Mouse (Mus musculus) thymus, postnatal 0 days (tissue): ENCODE measurements at regions not wholly inside any gene's neighbourhood (a gene's known extent, or its start where the extent isn't known, plus 50 kb on each side); places are given as distances from the start of the nearest gene placed in this dataset.

ENCODE experiments used
- DNase-seq: peaks from one replicate; pipeline ENCODE4 v3.0.0-alpha.2; 2015; ENCODE audit warnings: low spot score

DNA sequence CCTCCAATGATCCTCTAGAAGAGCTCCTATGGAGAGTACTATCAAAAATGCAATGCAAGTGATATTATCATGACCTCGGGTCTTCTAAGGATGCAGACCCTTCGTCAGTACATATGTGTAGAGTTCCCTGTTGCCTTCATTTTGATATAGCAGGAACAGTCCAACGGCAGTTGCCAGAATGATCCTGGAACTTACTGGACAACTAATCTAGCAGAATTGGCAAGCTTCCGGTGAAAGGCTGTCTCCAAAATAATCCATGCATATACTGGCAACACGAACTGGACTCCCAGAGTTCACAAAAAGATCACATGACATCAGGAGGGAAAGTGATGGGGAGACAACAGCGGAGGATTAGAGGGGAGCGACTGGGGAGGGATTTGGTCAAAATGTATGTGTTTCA is 253.6 kb upstream of the Mgmt start:
- DNase-seq = no peak

DNA sequence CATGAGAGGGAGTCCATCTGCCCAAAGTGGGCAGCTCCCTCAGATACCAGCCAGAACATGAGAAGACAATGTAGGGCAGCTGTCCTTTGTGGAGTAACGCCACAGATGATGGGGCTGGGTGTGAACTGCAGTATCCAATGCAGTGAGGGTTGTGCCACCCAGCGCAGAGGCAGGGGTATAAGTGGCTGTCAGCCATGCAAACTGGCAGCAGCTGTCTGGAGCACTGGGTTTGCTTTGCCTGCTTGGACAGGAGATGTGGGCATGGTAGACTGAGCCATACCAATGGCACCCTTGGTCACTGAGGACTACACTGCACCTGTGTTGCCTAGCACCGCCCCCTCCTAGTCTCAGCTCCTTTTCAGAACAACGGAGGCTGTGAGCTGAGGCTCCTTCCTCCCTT is 244.6 kb upstream of the Mgmt start:
- DNase-seq = no peak

DNA sequence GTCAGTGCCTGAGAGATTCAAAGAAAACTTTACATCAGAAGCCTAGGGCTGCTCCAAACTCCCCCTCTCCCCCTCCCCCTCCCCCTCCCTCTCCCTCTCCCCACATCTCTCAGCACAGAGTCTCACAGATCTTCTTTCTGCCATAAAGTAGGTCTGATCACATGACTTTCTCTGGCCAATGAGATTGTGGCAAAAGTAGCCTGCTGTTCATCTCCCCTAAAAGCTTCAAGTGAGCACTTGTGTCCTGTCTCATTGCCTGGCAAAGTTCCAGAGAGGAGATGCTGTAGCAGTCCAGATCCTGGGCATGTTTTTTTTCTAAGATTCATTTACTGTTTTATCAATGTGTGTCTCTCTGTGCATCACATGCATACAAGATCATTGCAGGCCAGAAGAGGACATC is 234.5 kb upstream of the Mgmt start:
- no peak for DNase-seq

DNA sequence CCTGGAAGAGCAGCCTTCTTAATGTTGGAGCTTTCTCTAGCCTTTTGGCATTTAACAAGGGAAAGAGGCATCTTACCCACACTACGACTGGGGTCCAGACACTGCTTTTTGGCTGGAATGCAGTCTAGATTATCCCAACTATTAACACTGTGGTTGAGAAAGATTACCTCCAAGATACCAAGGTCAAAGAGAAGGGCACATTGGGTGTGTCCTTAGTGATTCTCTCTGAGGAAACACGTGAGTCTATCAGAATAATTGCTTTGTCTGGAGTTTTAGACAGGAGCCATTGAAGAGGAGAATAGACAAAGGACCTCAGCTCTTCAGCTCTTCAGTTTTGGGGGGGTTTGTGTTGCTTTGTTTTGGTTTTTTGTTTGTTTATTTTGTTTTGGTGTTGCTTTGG is 234.0 kb upstream of the Mgmt start:
- DNase-seq = no peak

DNA sequence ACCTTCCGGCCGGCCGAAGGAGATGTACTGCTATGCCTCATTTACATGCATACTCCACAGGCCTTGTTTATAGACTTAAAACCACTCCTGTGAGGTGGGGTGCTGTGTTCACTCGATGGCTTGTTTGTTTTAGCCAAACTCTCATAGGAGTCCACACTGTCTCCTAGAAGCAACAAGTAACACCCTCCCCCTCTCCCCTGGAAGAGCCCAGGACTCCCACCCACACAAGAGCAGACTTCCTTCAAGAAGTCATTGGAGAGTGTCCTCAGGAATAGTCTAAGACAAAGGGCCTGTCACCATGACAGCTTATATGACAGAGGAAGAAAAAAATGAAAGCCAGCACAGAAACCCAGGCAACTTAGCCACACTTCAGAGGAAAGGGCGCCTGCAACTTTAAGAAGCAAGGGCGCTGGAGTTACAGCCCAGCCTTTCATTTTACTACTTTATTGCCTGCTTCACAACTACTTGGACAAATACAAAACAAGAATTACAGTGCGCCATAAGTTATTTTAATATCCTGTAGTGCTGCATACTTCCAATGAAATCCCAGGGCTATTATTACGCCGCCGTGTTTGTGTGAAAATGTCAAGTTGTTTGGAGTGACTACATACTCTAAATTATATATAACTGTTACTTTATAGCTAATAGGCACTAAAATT is 229.9 kb upstream of the Mgmt start:
- no peak for DNase-seq

DNA sequence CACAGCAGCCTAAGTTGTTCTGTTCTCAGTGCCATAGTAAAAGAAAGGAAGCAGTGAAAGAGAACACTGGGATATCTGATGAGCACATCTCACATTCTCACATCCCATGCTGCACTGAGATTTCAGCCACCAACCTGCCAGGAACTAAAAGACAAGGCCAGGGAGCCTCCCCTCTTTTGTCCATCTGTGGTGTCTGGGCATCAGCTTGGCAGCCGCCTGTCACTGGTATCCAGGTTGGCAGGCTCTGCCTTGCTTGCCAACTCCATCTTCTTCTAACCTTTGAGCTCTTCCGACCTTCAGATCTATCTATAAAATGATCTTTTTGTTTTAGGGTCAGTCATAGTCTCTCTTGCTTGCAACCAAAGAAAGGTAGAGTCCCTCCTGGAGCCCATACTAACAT is 228.5 kb upstream of the Mgmt start:
- no peak for DNase-seq

DNA sequence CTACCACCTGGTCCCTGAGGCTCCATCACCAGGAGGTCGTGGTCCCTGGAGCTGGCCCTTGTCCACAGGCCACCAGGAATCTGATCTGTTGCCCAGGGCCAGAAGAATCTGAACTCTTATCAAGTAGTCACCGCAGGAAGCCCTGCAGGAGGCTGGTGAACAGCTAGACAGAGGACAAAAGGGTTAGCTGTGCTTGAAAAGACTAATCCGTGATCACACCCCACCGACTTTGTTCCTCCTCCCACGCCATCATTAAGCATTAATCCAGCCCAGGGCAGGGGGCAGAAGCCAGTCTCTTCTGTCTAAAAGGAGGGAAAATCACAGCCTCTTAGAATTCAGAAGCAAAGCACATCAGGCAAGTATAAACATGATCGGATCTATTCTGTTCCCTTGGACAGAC is 227.7 kb upstream of the Mgmt start:
- DNase-seq = no peak

DNA sequence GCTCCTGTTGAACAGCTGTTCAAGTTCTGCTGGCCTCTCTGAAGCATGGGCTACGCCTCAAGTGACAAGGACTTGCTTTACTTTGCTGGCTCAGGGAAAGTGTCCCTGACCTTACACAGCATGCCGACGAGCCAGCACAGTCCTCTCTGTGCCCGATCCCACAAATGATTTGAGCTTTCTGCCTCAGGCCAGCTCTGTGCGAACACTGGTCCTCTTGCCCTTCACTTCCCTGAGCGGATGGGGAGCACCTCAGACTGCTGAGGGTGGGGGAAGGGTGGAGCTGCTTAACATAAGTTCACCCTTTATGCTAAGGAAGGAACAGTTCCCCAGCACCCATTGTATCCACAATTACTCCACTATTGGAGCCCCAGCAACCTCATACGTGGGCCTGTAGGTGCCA is 223.7 kb upstream of the Mgmt start:
- no peak for DNase-seq

DNA sequence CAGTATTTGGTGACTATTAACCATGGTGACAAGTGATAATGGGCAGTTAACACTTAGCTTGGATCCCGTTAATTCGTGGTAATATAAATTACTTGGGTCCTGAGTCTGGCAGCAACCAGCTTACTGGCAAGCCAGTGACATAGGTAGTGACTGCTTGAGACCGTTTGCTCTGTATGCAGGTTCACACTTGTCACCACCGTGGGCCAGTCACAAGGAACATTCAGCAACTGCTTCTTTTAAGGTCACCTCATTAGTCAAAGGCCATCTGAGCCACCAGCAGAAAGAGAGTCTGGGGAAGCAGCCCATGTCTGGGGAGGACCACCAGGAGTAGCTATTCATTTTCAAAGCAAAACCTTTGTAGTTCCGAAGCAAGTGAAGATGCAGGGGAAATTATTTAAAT is 220.3 kb upstream of the Mgmt start:
- DNase-seq = no peak

DNA sequence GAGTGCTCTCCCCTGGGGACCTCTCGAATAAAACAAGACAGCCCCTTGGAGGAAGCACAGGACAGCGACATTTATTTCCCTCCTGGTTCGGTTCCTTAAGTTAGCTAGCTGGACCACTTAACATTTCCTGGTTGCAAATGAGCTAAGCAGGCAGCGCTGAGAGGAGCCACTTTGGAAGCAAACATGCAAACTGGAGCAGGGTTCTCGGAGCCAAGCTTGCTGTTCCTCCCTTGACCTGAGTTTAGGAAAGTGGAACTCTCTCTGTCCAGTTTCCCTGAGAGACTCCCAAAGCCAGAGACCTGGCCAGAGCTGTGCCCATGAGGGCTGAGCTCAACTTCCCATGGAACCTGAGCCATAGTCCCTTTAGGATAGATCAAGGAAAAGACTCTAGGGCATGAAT is 219.4 kb upstream of the Mgmt start:
- DNase-seq = no peak

DNA sequence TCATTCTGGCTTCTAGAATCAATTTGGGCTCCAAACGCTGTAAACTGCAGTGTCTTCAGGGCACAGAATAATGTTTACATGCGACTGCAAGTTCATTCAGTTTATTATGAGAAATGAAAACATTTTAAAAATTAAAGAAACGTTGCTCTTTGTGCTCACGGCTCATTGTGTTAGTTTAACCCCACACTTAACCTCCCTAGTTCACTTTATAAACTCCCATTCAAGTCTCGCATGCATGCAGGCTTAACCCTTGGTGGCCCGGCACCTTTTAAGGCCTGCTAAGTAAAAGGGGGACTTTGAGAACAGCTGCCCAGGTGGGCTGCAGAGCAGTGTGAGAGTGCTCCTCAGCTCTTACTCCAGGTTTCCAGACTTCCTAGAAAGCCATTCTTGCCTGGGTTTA is 218.3 kb upstream of the Mgmt start:
- DNase-seq = no peak

DNA sequence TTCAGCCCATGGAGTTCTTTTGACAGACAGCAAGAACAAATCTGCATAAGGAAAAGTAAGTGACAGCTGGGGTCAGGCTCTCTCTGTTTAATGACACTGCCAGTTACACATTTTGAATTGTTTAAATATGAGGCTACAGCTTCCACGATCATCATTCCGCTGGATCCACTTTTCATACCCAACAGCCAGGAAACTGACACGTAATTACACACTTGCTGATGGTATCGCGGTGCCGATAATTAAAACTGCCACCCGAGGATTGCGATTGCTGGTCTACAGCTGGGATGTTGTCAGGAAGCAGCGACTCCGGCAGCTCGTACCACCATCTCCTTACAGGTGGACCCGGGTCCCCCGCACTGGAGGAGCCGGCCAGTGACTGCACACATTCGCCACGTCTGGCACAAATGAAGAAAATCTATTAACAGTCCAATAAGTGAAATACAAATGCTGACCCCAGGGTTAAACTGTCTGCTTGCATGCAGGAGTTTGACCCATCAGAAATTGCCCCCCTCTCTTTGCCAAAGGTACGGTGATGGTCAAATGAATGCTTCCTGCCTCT is 217.3 kb upstream of the Mgmt start:
- no peak for DNase-seq

DNA sequence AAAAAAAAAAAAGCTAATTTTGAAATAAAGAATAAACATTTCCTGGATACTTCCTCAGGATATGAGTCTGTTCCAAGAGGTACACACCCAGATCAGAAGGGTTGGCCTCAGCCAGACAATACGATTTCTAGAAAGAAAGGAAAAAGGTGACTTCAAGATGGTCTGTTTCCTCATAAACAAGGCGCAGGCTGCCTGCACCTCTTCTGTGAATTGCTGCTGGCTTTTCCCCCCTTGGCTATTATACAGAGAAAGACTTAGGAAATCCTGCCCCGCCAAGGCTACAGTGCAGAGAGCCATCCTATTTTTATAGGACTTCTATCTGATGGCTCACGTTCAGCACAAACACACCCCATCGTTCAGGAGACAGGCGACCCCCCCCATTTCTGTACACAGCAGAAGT is 204.8 kb upstream of the Mgmt start:
- DNase-seq = no peak

DNA sequence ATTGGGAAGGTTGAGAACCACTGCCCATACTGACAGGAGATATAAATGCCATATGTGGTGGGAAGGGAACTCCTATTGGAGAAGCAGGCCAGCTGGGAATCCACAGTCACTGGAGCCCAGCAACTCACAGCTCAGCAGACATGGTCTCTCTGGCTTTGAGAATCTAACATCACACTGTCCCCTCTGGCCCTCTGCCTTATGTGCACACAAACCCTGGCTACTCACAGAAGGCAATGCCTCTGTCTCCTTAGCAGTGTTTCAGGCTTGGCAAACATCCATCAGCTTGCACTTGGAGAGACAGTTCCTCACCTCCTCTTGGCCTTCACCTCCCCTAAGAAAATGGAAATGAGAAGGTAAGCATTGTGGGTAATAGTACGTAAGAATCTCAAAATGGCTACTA is 188.2 kb upstream of the Mgmt start:
- no peak for DNase-seq

DNA sequence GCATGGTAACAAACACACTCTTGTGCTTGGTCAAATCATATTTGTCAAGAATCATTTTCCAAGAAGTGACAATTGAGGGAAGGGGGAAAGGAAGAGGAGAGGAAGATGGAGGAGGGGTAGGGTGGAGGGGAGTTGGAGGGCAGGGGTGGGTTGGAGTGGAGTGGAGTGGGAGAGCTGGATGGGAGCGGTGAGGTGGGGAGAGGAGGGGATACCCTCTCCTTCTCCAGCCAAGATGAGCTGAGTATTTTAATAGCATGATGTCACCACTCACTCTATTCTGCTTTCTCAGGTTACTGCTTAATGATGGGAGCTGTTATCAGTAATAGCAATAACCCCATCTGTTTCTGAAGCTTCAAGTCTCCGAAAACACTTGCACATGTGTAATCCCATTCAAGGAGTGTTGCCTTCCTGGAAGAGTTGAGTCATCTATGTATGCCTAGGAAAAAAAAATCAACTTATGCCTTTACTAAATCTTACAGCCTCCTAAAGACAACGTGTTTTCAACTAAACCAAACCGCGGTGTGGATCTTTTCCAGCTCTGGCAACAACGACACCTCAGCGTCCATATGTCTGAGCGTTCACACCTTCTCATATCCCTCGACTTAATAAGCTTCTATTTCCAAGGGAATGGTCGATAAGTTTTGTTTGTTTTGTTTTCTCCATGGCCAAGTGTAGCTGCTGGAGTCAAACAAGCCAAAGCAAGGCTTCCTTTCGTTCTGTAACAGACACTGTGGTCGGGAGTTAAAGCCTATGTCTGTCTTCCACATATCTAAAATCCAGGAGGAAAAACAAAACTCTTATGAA is 187.0 kb upstream of the Mgmt start:
- no peak for DNase-seq

DNA sequence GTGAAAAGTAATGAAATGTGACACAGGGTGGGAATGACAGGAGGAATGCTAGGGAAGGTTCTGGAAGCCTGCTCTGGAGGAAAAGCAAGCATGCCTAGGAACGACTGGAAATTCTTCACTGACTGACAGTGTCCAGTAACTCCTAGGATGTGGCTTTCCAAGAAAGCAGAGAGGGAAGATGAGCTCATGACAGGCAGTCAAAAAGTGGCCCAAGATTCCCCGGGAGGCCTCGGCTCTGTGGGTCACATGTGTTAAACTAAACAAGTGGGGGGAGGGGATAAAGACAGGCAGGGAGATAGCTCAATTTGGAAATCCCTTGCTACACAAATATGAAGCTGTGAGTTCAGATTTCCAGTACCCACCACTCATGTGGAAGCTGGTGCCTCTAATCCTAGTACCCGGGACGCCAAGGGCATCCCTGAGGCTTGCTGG is 186.4 kb upstream of the Mgmt start:
- DNase-seq = no peak

DNA sequence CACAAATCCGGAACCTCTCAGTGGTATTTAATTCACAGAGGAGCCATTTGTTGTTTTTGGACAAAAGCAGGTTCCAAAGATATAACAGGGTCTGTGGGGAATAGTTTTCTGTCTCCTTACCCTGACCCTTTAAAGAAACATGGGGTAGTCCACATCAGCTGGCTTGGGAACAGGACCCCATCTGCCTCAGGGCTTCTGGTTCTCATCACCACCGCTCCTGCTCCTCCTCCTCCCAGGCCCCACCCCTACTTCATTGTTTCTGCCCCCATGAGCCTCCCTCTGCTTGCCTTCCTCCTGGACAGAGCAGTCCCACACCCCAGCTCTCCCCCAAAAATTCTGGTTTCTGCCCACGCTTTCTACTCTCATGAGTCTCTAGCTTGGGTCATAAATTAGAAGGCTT is 183.8 kb upstream of the Mgmt start:
- DNase-seq = no peak

DNA sequence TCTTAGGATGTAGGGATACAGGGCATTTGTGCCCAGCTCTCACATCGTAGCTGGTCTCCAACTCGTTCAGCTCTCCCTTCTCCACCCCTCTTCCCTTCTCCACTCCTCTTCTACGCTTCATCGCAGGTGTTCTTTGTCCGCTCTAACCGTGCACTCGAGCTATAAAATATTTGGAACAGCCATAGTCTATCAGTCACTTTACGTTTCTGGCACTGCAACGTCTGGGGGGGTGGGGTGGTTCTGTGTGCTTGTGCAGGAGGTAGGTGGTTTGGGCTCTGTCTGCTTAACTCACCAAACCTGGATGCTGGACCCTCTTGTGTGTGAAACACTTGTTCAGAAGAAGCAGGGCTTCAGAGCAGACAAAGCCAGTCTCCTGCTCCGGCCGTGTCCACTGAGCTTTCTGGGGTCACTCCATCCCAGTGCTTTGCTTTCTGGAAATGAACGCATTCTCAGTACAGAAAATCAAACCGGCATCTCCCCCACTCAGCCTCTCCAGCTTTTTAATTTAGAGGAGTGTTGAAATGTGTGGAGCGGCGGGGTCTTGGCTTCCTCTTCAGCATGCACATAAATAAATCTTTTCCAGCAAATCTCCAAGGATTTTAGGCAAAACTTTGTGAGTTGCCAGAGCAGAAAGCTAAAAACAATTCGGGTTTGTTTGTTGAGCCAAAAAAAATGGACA is 181.3 kb upstream of the Mgmt start:
- no peak for DNase-seq

DNA sequence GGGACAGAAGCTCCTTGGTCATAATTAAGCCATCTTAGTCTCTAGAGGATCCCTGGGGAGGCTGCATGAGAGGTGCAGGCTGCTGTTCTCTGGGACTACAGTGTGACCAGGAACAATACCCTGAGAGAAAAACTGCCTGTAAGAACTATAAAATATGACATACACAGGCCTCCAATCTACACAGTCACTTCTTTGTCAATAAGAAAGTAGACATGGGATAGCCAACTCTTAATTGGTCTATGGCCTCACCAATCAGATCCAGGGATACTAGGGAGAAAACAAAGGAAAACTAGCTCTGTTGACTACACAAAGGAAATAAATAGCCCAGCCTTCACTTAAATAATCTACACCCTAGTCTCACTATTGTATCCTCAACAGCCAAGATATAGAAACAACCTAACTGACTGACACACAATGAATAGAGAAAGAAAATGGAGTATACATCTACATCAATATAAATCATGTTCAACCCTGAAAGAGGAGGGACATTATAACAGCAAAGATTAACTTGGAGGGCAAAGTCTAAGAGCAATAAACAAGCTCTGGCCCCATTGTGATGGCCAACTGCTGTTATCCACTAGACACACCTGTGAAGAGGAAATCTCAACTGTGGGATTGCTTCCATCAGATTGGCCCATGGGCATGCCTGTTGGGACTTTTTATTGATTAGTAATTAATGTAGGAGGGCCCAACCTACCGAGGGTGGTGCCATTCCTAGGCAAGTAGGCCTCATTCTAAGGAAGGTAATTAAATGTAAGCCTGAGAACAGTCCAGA is 166.6 kb upstream of the Mgmt start:
- DNase-seq = no peak

DNA sequence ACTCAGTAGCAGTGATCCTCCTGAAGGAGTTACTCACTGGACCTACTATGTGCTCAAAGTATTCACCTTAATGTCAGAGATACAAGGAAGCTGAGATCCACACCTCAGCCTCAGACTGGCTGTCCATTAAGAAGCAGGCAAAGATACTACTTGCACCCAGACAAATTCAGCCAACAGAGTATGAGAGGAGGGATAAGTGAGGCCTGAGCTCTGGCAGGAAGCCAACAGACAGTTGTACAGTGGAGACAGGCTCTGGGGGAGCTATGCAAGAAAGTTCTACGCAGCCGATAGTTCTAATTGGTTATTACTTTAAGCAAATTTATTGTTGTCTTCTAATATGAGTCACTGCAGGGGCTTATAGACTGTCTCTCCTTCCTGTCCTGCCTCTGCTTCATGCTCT is 152.2 kb upstream of the Mgmt start:
- no peak for DNase-seq

DNA sequence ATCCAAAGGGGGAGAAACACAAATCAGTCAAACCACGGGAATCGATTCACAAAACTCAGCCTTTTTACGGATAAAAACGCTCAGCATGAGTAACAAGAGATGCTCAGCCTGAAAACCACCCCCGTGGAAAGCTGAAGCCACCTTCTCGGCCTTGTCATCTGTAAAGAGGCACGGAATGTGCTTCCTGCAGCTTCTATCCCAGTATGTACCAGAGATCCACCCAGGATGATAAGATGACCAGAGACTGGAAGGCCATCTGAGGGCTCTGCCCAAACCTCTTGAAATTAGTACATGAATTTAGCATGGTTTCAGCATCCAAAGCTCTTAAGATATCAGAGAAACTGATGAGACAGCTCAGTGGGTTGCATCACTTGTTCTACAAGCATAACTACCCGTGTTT is 149.0 kb upstream of the Mgmt start:
- DNase-seq = no peak

DNA sequence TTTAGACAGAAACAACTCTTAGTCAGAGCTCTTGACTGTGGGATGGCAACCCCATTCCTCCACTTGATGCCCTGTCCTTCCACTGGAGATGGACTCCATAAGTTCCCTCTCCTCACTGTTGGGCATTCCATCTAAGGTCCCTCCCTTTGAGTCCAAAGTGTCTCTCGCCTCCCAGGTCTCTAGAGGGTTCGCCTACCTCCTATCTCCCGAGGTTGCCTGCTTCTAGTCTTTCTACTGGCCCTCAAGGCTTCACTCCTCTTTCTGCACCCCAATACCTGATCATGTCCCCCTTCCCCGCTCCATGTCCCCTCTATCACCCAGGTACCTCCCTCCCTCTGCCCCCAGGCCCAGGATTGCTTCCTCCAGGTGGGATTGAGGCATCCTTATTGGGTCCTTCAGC is 142.9 kb upstream of the Mgmt start:
- DNase-seq = no peak
